Mouse (Mus musculus): ENCODE results near the gene Pip4k2a. TPM values are rescaled to one million over a fixed set of nuclear protein-coding genes. Genes with fewer than 3 reads are reported as not detected.
"Not testable (repeated sequence)": the region's sequence is repeated elsewhere in the genome, so short reads cannot be mapped to it uniquely, and the experiment has no call there.

Gene Pip4k2a
- polyA plus RNA-seq, 1 experiment from 2014 or later, result 6.7 TPM

- H3K9me3 ChIP-seq (replicated peaks), result no peaks in the 10 kb centered on the region
- no peaks in the 10 kb centered on the region for H3K36me3 ChIP-seq
- peaks cover 47% of the 10 kb centered on the region for H3K4me1 ChIP-seq
- H3K4me3 ChIP-seq, result no peak overlapping the region
- no peaks in the 10 kb centered on the region for H3K27me3 ChIP-seq (ENCODE audit: low read depth, poor library complexity, severe bottlenecking)
- DNase-seq (ENCODE audit: low spot score), result peak; percentile 44
- no peak overlapping the region for H3K27ac ChIP-seq
- 16% methylated on average over 3 of the region's 3 CpGs for WGBS
These were observed 84.3 kb downstream of the Pip4k2a start for GRCm38 (mm10) chr2:18913642-18914041.

DNA sequence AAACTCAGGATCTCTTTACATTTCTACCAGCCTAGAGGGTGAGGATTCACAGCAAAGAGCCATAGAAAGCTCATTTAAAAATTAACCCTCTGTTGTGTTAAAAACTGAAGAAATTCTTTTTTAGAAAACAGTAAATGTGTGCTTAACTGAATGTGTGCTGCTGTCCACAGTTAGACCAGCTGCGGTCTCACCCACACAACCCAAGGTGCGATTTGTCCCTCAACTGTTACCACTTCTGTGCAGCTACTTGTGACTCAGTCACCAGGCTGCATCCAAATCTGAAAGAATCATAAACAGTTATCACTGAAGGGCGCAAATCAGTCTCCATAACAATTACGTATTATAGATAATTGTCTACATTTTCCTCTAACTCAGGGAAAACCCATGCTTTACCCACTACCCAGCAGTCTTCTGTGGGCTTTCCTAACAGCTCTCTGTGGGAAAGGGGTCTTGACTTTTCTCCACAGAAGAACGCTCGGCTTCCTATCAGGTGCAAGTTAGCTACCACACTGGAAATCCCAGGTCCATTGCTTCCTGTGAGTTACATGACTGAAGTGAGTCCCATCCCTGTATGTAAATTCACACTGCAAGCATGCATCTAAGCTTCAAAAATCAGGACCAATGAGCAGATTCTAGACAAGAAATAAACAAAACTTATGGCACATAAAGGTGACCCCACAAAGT lies 86.5 kb downstream of the Pip4k2a start:
- DNase-seq (ENCODE audit: low spot score), result no peak
- Histone ChIP-seq H3K27ac (no peak overlapping the region), H3K4me3 (no peak overlapping the region), H3K27me3 (ENCODE audit: low read depth, poor library complexity, severe bottlenecking) (no peaks in the 10 kb centered on the region), H3K9me3 (replicated peaks) (no peaks in the 10 kb centered on the region), H3K36me3 (no peaks in the 10 kb centered on the region), H3K4me1 (peaks cover 44% of the 10 kb centered on the region)
- WGBS, result 94% methylated on average over 6 of the region's 6 CpGs

- no peak overlapping the region for H3K27ac ChIP-seq
- no peaks in the 10 kb centered on the region for H3K27me3 ChIP-seq (ENCODE audit: low read depth, poor library complexity, severe bottlenecking)
- no peaks in the 10 kb centered on the region for H3K9me3 ChIP-seq (replicated peaks)
- H3K4me1 ChIP-seq, result peaks cover 32% of the 10 kb centered on the region
- 90% methylated on average over 6 of the region's 6 CpGs for WGBS
- no peak for DNase-seq (ENCODE audit: low spot score)
- H3K4me3 ChIP-seq, result no peak overlapping the region
- H3K36me3 ChIP-seq, result no peaks in the 10 kb centered on the region
These were observed 87.7 kb downstream of the Pip4k2a start for GRCm38 (mm10) chr2:18910209-18910608.

DNA sequence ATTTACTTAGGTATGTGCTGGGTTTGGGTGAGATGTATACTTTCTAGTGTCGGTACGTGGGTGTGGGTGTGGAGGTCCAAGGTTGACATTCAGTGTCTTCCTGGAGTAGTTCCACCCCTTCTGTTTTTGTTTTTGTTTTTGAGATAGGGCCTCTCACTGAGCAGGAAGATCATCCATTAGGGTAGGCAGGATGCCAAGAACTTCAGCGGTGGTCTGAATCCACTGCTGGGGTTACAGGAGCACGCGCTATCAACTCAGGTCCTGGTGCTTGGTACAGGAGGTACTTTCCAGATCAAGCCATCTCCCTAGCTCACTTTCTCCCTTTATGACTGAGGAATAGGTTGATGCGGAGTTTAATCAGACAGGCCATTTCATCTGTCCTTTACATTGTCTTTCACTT lies 88.2 kb downstream of the Pip4k2a start:
- WGBS, result 91% methylated on average over 6 of the region's 6 CpGs
- DNase-seq (ENCODE audit: low spot score), result no peak
- Histone ChIP-seq H3K9me3 (replicated peaks) (no peaks in the 10 kb centered on the region), H3K27me3 (ENCODE audit: low read depth, poor library complexity, severe bottlenecking) (no peaks in the 10 kb centered on the region), H3K4me3 (no peak overlapping the region), H3K36me3 (no peaks in the 10 kb centered on the region), H3K27ac (no peak overlapping the region), H3K4me1 (peaks cover 29% of the 10 kb centered on the region)

- no peaks in the 10 kb centered on the region for H3K27me3 ChIP-seq (ENCODE audit: low read depth, poor library complexity, severe bottlenecking)
- no peak overlapping the region for H3K4me3 ChIP-seq
- H3K4me1 ChIP-seq, result peaks cover 8% of the 10 kb centered on the region; the same call in 1 of the 2 replicates
- DNase-seq (ENCODE audit: low spot score), result no peak
- 58% methylated on average over 8 of the region's 8 CpGs for WGBS
- no peaks in the 10 kb centered on the region for H3K36me3 ChIP-seq
- H3K27ac ChIP-seq, result no peak overlapping the region
- no peaks in the 10 kb centered on the region for H3K9me3 ChIP-seq (replicated peaks)
These were observed 90.7 kb downstream of the Pip4k2a start for GRCm38 (mm10) chr2:18907269-18907668.

DNA sequence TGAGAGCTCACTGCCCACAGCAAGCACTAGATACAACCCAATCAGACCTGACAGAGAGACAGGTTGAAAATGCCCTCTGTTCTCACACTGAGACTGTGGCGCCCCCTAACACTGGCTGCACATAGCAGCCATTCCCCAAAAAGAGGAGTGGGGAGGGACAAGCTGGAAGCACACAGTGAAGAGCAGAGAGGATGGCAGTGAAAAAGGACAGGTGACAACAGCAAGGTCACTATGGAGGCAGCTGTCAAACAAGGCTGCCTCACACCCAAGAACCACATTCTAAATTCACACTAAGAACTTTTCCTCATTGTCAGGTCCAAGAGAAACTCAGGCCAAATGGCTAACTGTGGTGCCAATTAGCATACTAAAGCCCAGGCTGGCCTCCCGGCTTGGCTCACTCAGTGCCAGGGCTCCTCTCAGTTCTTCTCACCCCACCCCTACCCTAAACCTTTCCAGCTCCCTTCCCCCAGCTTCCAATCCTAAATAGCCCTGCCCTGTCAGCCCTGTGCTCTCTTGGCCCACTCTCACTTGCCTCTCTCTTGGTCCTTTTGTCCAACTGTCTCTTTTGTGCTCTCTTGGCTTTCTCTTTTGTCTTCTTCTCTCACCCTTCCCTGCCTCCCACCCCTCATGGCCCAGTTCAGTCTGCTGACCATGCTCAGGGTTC lies 91.4 kb downstream of the Pip4k2a start:
- peaks cover 7% of the 10 kb centered on the region; the same call in 1 of the 2 replicates for H3K4me1 ChIP-seq
- no peaks in the 10 kb centered on the region for H3K27me3 ChIP-seq (ENCODE audit: low read depth, poor library complexity, severe bottlenecking)
- no peak for DNase-seq (ENCODE audit: low spot score)
- H3K4me3 ChIP-seq, result no peak overlapping the region
- no peak overlapping the region for H3K27ac ChIP-seq
- H3K9me3 ChIP-seq (replicated peaks), result no peaks in the 10 kb centered on the region
- 40% methylated on average over 2 of the region's 2 CpGs for WGBS
- no peaks in the 10 kb centered on the region for H3K36me3 ChIP-seq

GRCm38 (mm10) chr2:18903301-18904068 lies 94.4 kb downstream of the Pip4k2a start:
- H3K27ac ChIP-seq, result no peak overlapping the region
- H3K4me1 ChIP-seq, result peaks cover 13% of the 10 kb centered on the region
- H3K4me3 ChIP-seq, result no peak overlapping the region
- H3K27me3 ChIP-seq (ENCODE audit: low read depth, poor library complexity, severe bottlenecking), result no peaks in the 10 kb centered on the region
- 90% methylated on average over 9 of the region's 9 CpGs for WGBS
- peaks cover 6% of the 10 kb centered on the region for H3K36me3 ChIP-seq
- no peaks in the 10 kb centered on the region for H3K9me3 ChIP-seq (replicated peaks)
- no peak for DNase-seq (ENCODE audit: low spot score)

DNA sequence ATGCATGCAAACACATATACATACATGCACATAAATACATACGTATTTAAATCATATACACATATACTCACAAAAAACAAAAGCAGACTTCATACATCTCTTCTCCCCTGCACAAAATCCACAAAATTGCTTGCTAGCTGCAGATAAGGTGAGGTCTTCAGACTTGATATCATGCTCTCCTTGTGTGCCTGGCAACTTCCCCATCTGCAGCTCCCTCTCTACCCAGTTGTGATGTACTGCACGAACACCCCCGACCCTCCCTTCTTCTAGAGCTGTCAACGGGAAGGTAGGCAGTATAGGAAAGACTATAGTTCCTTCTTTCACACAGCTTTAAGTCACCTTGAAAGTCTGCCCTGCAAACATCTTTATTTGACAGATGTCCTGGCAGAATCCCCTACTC lies 96.8 kb downstream of the Pip4k2a start:
- Histone ChIP-seq H3K36me3 (peaks cover 6% of the 10 kb centered on the region), H3K4me3 (no peak overlapping the region), H3K27me3 (ENCODE audit: low read depth, poor library complexity, severe bottlenecking) (no peaks in the 10 kb centered on the region), H3K9me3 (replicated peaks) (no peaks in the 10 kb centered on the region), H3K4me1 (peaks cover 25% of the 10 kb centered on the region), H3K27ac (no peak overlapping the region)
- WGBS, result 93% methylated on average over 4 of the region's 4 CpGs
- DNase-seq (ENCODE audit: low spot score), result no peak

DNA sequence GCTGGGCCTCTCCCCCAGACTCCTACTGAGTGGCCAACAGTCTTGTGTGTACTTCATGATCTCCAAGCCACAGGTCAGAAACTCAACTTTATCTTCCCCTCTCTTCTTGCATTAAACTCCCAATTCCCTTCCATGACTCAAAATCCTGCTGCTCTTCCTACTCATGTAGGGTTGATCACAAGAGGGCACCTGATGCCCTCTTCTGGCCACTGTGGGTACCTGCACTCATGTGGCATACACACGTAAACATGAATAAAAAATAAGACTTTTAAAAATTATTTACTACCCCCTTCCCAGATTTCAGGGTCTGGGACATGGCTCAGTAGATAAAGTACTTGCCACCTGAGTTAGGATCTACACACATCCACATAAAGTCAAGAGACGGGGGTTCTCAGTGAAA lies 97.3 kb downstream of the Pip4k2a start:
- no peaks in the 10 kb centered on the region for H3K27me3 ChIP-seq (ENCODE audit: low read depth, poor library complexity, severe bottlenecking)
- H3K9me3 ChIP-seq (replicated peaks), result no peaks in the 10 kb centered on the region
- H3K4me3 ChIP-seq, result no peak overlapping the region
- no peak overlapping the region for H3K27ac ChIP-seq
- peaks cover 29% of the 10 kb centered on the region for H3K4me1 ChIP-seq
- DNase-seq (ENCODE audit: low spot score), result no peak
- 90% methylated on average over 2 of the region's 2 CpGs for WGBS
- H3K36me3 ChIP-seq, result peaks cover 6% of the 10 kb centered on the region

GRCm38 (mm10) chr2:18897742-18898256 lies 100.1 kb downstream of the Pip4k2a start:
- Histone ChIP-seq H3K4me1 (peaks cover 29% of the 10 kb centered on the region), H3K27me3 (ENCODE audit: low read depth, poor library complexity, severe bottlenecking) (no peaks in the 10 kb centered on the region), H3K4me3 (no peak overlapping the region), H3K36me3 (peaks cover 6% of the 10 kb centered on the region), H3K27ac (peak overlapping the region; percentile 50; the same call in 1 of the 2 replicates), H3K9me3 (replicated peaks) (no peaks in the 10 kb centered on the region)
- WGBS, result 17% methylated on average over 10 of the region's 10 CpGs
- DNase-seq (ENCODE audit: low spot score), result no peak

- H3K4me3 ChIP-seq, result no peak overlapping the region
- H3K4me1 ChIP-seq, result peaks cover 31% of the 10 kb centered on the region
- H3K9me3 ChIP-seq (replicated peaks), result no peaks in the 10 kb centered on the region
- no peak for DNase-seq (ENCODE audit: low spot score)
- 33% methylated on average over 6 of the region's 6 CpGs for WGBS
- no peaks in the 10 kb centered on the region for H3K27me3 ChIP-seq (ENCODE audit: low read depth, poor library complexity, severe bottlenecking)
- H3K36me3 ChIP-seq, result peaks cover 6% of the 10 kb centered on the region
- no peak overlapping the region for H3K27ac ChIP-seq
These were observed 101.9 kb downstream of the Pip4k2a start for GRCm38 (mm10) chr2:18896015-18896414.

- not testable (repeated sequence) for H3K27ac ChIP-seq; DNase-seq (ENCODE audit: low spot score); H3K9me3 ChIP-seq (replicated peaks); H3K36me3 ChIP-seq; H3K27me3 ChIP-seq (ENCODE audit: low read depth, poor library complexity, severe bottlenecking); H3K4me3 ChIP-seq
- H3K4me1 ChIP-seq, result peaks cover 32% of the 10 kb centered on the region
- WGBS, result 95% methylated on average over 1 of the region's 1 CpGs
These were observed 104.6 kb downstream of the Pip4k2a start for GRCm38 (mm10) chr2:18893336-18893735.

All from limb, embryonic 10.5 days (tissue).